Mouse (Mus musculus) left cerebral cortex, postnatal 10 days (tissue): Measurements from ENCODE around the gene Jmjd8. TPM values are rescaled to one million over a fixed set of nuclear protein-coding genes. Genes with fewer than 3 reads are reported as not detected.
A peak's percentile ranks its signal among the peaks of the same experiment; 100 is the strongest.

Experiments
- DNase-seq, 2 experiments: peaks; one replicate each; pipeline ENCODE4 v3.0.0; 2021 to 2022; ENCODE audit warnings: low spot score in 2 of 2, mixed read lengths in 1 of 2; ENCODE audit errors: extremely low spot score in 1 of 2
- intact Hi-C: fragments of 180-260 bp; cut with DNase I; formaldehyde crosslinking; loops from one replicate; pipeline ENCODE4 v1.15.1; 2025
- total RNA-seq, 2 experiments: library from RNA; stranded (reverse); gene quantifications; 2 replicates each; pipeline ENCODE4 v1.2.3; 2021

Gene Jmjd8
- total RNA-seq, 2 experiments from 2014 or later = 59.9 to 61.5 TPM

DNA sequence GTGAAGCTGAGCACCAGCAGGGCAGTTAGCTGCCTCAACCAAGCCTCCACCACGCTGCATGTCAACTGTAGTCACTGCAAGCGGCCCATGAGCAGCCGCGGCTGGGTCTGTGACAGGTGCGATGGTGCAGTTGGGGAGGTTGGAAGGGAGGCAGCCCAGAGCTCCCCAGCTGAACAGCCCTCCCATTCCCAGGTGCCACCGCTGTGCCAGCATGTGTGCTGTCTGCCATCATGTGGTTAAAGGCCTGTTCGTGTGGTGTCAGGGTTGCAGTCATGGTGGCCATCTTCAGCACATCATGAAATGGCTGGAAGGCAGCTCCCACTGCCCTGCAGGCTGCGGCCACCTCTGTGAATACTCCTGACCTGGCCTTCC, 458 bp upstream of the Jmjd8 start:
- intact Hi-C loops = no loop called here
- DNase-seq = peak in 1 of 2 experiments; percentile 45

DNA sequence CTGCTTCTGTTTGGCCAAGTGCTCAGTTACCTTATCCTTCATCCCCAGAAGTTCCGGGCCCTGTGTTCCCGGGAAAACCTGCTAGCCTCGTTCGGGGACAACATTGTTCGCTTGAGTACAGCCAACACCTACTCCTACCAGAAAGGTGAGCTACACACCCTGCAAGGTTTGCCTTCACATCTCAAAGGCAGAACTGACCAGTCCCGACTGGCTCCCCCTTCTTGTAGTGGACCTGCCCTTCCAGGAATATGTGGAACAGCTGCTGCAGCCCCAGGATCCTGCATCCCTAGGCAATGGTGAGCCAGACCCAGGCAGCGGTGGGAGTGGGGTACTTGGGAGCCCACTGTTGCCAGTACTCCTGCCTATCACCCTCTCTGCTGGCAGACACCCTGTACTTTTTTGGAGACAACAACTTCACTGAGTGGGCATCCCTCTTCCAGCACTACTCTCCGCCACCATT, 921 bp downstream of the Jmjd8 start:
- intact Hi-C loops = no loop called here
- peak in 1 of 2 experiments; percentile 26 for DNase-seq

DNA sequence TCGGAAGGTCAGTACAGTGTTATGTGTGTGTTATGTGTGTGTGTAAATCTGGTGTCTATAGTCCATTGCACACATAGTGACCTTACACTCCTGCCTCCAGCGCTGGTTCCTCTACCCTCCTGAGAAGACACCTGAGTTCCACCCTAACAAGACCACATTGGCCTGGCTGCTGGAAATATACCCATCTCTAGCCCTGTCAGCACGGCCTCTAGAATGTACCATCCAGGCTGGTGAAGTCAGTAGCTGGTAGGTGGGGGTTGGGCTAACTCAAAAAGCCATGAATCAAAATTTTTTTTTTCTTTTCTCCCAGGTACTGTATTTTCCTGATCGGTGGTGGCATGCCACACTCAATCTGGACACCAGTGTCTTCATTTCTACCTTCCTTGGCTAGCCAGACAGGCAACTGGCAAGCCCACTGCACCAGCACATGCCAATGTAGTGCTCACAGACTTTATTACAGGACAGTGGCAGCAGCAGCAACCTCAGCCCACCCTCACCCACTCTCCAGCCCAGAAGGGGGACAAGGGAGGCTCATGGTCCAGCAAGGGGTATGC, 1.6 kb downstream of the Jmjd8 start:
- intact Hi-C loops = no loop called here
- no peak for DNase-seq

DNA sequence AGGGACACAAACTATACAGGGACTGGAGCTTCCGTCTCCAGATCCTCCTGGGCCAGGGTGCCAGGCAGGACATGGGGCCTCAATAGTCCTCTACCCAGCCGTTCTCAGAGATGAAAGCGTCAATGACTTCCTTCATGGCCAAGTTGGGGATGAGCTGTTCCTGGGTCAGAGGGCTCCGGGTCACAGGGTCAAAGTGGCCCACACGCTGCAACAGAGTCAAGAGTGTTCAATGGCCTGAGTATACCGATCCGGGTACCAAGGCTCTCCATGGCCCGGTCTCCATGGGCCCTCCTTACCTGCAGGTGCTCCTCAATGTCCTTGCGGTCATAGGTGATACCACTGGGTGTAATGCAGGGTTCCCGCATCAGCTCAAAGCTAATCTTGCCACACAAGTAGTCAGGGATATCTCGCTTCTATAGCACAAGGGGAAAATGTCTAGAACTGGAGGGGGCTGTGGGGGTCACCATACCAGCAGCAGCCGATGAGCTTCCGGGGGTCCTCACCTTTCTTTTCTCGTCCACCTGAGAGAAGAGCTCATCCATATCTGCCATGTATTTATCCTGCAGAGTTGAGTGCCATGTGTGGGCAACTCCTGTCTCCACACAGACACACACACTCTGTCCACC, 2.3 kb downstream of the Jmjd8 start:
- intact Hi-C loops = no loop called here
- no peak for DNase-seq

DNA sequence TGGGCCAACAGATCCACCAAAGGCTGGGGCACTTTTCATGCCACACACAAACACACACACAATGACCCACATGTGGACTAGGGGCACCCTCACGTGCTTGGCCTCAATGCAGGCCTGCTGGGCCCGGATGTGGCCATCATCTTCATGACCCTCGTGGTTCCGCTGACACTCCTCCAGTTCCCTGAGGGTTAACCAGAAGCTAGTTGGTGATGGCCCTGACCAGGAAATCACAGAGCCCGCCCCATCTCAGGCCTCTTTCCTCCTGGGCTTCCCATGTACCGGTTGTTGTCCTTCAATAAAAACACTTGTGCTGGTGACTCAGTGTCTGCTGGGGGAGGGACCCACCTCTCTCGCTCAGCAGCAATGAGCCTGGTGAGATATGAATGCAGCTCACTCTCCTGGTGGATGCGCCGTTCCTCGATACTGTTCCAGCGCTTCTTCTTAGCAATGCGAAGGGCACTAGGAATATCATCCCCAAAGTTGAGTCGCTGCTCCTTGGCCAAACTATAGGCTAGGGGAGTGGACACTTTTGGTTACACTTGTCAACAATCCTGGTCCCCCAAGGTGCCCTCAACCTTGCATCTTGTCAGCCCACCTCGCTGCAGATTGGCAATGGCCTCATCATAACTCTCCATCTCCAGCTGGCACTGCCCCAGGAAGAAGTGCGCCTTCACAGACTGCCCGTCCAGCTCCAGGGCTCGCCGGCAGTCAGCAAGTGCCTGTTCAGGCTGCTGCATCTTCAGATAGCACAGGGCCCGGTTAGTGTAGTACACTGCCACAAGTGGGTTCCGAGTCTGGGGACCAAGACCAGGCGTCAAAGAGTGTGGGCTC, 3.0 kb downstream of the Jmjd8 start:
- DNase-seq = peak in 1 of 2 experiments; percentile 70
- intact Hi-C loops = no loop called here

DNA sequence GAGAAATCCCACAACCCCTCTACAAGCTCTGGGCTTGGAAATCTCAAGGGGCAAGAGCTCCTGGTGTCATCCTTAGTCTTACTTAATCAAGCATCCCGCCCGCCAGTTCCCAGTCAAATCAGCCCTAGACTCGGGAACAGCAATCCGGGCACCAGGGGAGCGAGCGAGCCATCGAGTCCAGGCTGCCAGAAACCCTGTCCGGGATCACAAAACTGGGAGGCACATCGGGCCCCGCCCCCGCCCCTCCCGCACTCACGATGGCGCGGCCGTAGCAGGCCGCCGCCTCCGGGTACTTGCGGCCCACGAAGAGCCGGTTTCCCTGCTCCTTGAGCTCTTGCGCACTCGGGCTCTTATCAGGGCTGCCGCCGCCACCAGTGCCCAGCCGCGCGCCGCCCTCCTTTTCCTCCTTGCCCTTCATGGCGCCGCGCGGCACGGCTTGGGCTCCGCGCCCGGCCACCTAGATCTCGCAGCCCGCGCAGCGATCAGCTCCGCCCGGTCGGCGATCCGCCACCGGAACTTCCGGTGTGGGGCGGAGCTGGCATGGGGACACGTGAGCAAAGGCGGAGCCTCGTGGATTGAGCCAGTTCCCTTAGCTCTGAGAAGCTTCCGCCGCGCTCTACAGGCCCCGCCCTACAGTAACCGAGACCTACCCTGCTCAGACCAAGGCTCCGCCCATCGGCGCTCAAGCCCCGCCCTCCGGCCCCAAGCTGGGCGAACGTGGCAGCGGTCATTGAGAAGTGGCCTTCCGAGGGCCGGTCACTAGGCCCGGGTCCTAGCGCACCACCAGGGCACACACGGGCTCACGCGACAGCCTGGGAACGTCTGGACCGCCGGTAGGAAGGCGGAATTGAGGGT, 4.0 kb downstream of the Jmjd8 start:
- intact Hi-C loops = no loop called here
- DNase-seq = peak; percentile 98 to 100

DNA sequence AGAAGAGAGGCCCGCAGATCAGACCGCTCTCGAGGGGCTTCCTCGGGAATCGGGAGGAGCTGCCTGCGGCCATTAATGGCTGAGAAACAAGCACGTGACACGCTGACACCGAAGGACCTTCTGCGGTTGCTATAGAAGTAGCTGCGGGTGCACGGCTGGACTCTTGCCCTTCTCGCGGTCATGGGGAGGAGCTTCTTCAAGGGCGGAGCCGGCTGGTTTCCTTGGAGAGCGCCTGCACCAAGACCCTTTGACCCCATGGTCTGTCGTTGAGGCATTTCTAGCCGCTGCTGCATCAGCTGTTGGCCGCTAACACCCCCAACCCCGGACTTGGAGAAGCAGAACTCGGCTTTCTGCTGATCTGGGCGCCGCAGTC, 4.6 kb downstream of the Jmjd8 start, which contains the start of gene Stub1:
Stub1 (minus strand) TSS at position 114 of the 373 bp plus-strand sequence.
- intact Hi-C loops = no loop called here
- DNase-seq = peak; percentile 87 to 93

DNA sequence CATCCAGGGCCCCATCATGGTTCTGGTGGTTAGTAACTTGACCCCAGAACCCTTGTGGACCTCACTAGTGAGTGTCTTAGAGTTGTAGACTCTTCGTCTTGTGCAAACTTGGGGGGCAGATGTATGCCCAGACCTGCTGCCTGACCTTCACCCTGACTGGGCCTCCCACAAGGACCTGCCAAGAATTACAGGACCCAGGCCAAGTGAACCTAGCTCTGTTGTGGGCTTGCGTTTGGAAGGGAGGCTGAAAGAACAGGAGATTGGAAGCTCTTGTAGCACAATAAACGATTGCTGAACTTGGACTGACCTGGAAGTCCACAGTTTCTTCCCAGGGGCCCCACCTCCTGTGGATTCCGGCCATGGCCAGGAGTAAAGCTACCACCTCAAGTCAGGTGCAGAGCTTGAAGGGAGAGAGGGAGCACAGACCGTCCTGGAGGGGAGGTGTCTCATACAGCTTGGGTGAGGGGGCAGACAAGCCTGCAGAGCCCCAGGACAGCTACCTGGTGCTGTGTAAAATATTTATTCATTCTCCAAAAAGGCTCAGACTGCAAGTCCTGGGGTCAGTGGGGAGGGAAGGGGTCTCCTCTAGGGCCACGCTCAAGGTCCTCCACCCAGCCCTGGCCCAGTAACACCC, 5.4 kb downstream of the Jmjd8 start:
- intact Hi-C loops = no loop called here
- peak in 1 of 2 experiments; percentile 32 for DNase-seq

DNA sequence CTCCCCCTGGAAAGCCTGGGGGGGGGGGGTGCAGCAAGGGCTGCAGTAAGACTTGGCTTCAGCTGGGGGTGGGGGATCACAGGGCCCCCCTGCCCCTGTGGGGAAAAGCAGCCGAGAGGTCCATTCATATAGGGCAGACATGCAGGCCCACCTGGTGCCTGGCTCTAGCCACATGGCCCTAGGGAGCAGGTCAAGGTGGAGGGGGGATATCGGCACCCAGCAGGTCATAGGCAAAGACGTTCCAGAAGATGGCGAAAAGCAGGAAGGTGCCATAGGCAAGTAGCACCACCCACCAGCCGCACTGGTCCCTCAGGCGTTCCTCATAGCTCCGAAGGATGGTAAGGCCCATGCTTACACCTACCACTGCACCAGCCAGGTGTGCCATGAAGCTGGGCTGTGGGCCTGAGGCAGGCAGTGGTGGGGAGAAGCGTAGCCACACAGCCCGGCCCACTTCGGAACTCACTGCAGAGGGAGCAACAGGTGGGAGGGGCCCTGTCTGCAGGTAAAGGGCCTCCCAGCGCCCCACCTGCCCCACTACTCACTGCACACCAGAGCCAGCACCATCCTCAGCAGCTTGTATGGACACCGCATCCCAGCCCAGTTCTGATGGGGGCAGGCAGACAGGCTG, 6.0 kb downstream of the Jmjd8 start:
- intact Hi-C loops = no loop called here
- DNase-seq = no peak

DNA sequence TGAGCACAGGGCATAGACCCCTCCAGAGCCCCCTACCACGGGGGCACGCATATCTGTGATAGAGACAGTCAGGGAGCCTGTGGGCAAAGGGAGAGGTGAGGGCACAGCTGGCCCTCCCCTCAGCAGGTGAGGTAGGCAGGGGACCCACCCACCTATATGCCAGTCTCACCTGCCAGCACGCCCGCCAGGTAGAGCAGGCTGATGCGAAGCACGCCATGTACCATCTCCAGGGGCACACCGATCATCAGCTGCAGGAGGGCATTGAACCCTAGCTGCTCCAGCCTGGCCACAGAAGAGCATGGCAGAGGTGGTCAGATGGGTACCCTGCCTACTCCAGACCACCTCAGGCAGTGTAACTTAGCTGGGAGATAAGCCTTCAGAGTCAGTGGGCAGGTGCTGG, 6.6 kb downstream of the Jmjd8 start:
- no peak for DNase-seq
- intact Hi-C loops = no loop called here

DNA sequence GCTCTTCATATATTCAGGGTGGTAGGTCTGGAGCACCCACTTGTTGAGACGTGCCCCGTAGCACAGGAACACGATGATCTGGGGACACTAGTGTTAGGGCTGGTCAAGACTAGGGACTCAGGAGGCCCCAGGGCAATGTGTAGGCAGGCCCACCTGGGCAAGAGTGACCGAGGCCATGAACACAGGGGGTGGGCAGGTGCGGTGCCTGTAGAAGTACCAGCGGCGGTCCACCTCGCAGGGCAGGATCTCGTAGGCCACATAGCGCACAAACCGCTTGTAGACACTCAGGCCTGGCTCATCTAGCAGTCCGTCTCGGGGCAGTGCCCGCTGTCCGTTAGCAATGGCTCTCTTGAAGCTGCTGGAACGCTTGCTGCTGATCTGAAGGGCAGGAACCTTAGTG, 7.1 kb downstream of the Jmjd8 start:
- DNase-seq = peak in 1 of 2 experiments; percentile 39
- intact Hi-C loops = no loop called here

DNA sequence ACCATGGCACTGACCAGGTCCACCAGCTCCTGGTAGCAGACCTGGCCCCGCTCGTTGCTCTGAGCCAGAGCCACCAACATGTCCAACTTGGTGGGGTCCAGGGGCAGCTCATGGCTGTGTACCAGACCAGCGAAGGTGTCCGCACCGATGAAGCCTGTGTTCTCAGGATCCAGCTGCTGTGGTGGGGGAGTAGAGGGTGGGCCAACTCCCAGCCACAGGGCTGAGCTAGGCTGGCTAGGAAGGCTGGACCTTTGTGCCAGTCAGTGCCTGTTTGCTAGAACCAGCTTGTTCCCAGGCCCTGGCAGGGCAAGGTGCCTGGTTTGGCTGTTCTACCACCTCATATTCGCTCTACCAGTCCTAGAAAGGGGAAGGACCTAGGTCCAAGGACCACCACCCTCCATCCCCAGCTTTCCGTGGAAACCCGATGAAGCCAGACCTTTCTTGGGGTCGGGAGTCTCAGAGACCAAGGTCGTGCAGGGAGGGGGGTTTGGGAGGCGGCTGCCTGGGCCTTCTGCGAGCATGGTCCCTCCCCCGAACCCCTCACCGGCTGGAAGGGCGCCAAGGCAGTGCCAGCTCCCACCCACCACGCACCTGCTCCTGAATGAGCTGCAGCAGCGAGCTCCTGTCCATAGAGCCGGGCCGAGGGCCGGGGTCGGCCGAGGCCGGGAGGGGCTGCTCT, 7.9 kb downstream of the Jmjd8 start:
- DNase-seq = peak in 1 of 2 experiments; percentile 37
- intact Hi-C loops = no loop called here

DNA sequence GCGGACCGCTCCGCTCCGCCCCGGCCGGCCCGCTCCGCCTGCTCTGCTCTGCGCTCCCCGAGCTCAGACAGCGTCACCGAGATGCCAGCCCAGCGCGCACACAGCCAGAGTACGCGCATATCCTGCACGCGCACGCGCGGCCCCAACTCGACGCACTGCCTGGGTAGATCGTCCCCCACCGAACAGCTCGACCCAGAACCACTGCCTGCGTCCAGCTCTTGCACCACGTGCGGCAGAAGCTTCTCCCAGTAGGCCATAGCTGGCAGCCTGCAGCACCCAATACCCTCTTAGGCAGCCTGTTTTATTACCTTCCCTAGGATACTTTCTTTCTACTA, 8.4 kb downstream of the Jmjd8 start, which contains the start of gene Rhbdl1:
Rhbdl1 (minus strand) TSS at position 220 of the 335 bp plus-strand sequence.
- intact Hi-C loops = no loop called here
- peak; percentile 82 to 89 for DNase-seq

DNA sequence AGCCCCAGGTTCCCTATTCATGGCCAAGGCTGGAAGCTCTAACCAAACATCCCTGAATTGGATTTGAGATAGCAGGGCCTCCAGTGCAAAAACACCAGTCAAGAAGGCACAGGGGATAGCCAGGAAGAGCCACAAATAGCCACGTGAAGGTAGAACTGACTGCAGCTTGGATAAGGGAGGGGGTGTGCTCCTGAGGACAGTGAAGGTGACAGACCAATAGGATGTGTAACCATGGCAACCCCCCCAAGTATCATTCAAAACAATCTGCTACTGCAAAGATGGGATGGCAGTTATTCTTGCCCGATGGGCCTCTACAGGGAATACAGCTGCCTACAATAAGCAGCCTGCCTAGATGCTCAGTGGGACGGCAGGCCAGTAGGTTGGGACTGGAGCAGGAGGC, 8.9 kb downstream of the Jmjd8 start:
- DNase-seq = no peak
- intact Hi-C loops = no loop called here

DNA sequence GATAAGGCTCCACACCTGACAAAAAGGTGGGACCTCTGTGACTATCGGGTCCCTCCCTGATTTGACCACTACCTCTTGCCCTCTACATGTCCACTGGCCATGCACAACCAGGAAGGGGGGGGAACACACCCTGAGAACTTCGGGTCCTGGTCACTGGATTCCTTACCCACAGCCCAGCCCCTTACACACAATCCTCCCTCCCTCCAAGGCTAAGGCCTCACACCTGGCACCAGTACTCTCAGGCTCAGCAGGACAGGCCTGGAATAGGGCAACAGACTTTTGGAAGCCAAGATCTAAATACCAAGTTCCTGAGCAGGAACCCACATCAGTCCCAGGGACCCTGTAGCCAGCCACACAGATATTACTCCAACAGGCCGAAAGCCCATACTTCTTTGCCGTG, 10.2 kb downstream of the Jmjd8 start:
- no peak for DNase-seq
- intact Hi-C loops = no loop called here

DNA sequence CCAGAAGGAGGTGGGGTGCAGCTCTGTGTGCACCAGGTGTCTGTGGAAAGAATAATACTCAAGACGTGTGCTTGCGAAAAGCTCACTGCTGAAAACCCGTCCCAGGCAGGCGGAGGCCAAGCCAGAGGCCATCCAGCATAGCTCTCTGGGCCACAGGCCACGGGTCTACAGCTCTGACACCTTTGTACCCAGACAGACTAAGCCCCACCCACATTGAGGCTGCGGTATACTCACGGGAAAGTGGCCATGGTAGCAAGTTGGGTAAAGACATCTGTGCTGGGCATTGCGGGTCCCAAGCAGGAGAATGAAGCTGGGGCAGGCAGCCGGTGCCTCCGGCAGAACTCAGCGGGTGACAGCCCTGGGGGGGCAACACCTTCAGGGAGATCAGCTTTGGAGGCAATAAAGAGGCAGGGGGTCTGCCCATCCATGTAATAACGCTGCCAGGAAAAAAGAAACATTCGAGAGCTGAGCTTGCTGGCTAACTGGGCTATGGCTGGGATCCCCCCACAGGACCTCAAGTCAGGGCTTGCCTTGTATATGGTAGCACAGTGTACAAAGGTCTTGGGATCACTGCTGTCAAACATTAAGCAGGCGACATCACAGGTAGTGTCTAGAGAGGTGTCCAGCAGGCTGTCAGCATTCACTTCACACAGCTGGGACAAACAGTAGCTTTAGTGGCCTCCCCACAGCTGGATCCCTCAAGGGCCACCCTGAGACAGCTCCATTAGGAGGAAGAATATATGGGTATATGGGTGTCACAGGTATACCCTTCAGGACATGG, 11.0 kb downstream of the Jmjd8 start:
- intact Hi-C loops = no loop called here
- no peak for DNase-seq

DNA sequence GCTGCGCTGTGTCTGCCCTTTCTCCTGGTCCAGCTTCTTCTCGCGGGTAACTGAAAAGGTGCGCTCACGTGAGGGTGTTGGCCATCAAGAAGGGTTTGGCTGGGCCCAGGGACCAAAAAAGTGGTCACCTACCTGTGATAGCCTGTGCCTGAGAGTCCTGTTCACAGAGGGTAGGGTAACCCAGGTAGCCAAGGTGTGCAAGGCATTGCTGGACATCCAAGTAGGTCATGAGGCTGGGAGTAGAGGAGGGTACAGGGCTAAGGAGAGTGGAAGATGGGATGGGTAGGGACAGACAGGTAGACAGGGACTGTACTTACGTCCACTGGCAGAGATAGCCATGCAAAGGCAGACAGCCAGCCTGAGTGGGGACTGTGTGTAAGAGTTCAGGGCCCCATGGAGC, 11.9 kb downstream of the Jmjd8 start:
- intact Hi-C loops = no loop called here
- no peak for DNase-seq
